Mouse (Mus musculus): ENCODE measurements around the gene Itpkb. TPM values are rescaled to one million over a fixed set of nuclear protein-coding genes. Genes with fewer than 3 reads are reported as not detected.
"Not testable (repeated sequence)": the region's sequence is repeated elsewhere in the genome, so short reads cannot be mapped to it uniquely, and the experiment has no call there.

Gene Itpkb
- polyA plus RNA-seq, 1 experiment from 2014 or later: 1.4 TPM

DNA sequence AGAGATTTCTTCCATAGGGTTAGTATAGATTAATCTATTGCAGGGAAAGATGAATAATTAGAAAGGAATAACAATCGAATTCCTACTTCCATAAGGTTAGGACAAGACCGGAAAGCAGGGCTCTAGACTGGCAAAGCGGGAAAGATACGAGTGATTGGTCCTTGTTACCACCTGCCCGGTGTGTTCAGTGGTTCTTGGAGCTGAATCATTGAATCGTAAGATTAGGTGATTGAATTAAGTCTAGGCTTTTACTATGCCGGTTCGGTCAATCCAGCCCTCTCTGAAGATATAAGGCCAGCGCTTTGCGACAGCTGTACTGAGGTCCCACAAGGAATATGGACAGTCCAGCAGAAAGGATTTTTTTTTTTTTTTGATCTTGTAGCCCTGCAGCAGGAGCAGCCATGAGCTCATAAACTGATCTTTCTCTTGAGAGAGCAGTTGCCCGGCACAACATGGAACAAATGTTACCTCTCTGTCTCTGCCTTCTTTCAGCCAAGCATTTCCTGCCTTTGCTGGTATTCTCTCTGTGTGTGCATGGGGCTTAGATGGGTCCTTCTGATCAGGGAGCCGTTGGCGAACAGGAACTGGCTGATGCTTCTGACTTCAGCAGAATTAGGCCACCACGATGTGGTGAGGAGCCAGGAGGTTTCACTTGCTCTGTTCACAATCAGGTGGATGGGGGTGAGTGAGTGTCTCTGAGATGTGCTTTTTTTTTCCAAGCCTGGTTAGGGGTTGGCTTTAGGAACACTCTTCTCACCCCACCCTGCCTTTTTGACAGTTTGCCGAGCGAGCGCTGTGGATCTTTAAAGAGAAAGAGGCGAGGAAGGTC is 35.9 kb downstream of the Itpkb start:
- Histone ChIP-seq H3K4me2 (ENCODE audit: low read depth, low read length) (peak overlapping the region; percentile 72; the same call in 1 of the 2 replicates), H3K9me3 (replicated peaks; ENCODE audit: control insufficient read depth, low read length) (no peaks in the 10 kb centered on the region), H3K4me3 (ENCODE audit: low read depth, low read length) (no peak overlapping the region), H3K9ac (ENCODE audit: low read depth, low read length) (no peak overlapping the region), H3K27me3 (ENCODE audit: control insufficient read depth, insufficient read depth, low read depth, low read length) (peaks cover 3% of the 10 kb centered on the region; the same call in 1 of the 2 replicates), H3K27ac (ENCODE audit: low read length) (no peak overlapping the region), H3K4me1 (ENCODE audit: control insufficient read depth, low read depth, low read length) (peaks cover 15% of the 10 kb centered on the region), H3K36me3 (ENCODE audit: control insufficient read depth, insufficient read depth) (no peaks in the 10 kb centered on the region)
- no peak for ATAC-seq (ENCODE audit: low read depth)
- WGBS (ENCODE audit: insufficient replicate concordance): 49% methylated on average over 18 of the region's 18 CpGs

DNA sequence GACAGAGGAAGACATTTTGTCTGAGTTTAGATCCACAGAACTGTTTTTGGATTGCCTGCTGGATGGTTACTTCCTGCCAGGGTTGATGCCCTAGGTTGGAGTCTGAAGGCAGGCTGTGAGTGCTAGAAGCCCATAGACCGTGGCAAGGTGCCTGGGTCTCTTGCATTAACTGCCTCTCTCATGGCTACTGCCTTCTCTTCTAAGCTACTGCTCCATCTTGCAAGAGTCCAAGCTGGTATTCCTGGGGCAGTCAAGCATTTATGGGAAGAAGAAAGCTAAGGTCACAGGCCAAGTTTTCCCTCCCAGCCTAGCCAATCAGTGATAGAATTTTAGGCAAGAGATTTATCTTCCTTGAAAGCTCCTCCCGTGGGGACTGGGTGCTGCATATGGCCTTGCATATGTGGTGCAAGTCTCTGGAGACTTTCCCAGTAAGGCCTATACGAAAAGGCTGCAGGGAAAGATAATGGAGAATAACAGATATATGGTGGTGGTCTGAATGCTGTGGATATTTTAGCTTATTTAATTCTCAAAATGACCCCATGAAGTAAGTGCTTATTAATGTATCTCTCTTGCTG is 36.8 kb downstream of the Itpkb start:
- no peaks in the 10 kb centered on the region for H3K9me3 ChIP-seq (replicated peaks; ENCODE audit: control insufficient read depth, low read length)
- H3K9ac ChIP-seq (ENCODE audit: low read depth, low read length): no peak overlapping the region
- H3K27ac ChIP-seq (ENCODE audit: low read length): no peak overlapping the region
- WGBS (ENCODE audit: insufficient replicate concordance): 51% methylated on average over 3 of the region's 3 CpGs
- no peak overlapping the region for H3K4me2 ChIP-seq (ENCODE audit: low read depth, low read length)
- no peaks in the 10 kb centered on the region for H3K36me3 ChIP-seq (ENCODE audit: control insufficient read depth, insufficient read depth)
- no peak overlapping the region for H3K4me3 ChIP-seq (ENCODE audit: low read depth, low read length)
- ATAC-seq (ENCODE audit: low read depth): no peak
- H3K4me1 ChIP-seq (ENCODE audit: control insufficient read depth, low read depth, low read length): peaks cover 15% of the 10 kb centered on the region
- peaks cover 3% of the 10 kb centered on the region; the same call in 1 of the 2 replicates for H3K27me3 ChIP-seq (ENCODE audit: control insufficient read depth, insufficient read depth, low read depth, low read length)

- Histone ChIP-seq H3K27ac (ENCODE audit: low read length) (no peak overlapping the region), H3K9ac (ENCODE audit: low read depth, low read length) (no peak overlapping the region), H3K27me3 (ENCODE audit: control insufficient read depth, insufficient read depth, low read depth, low read length) (peaks cover 3% of the 10 kb centered on the region; the same call in 1 of the 2 replicates), H3K4me1 (ENCODE audit: control insufficient read depth, low read depth, low read length) (peaks cover 15% of the 10 kb centered on the region), H3K4me2 (ENCODE audit: low read depth, low read length) (no peak overlapping the region), H3K36me3 (ENCODE audit: control insufficient read depth, insufficient read depth) (no peaks in the 10 kb centered on the region), H3K9me3 (replicated peaks; ENCODE audit: control insufficient read depth, low read length) (no peaks in the 10 kb centered on the region), H3K4me3 (ENCODE audit: low read depth, low read length) (no peak overlapping the region)
- no peak for ATAC-seq (ENCODE audit: low read depth)
- 54% methylated on average over 3 of the region's 3 CpGs for WGBS (ENCODE audit: insufficient replicate concordance)
Measured at GRCm38 (mm10) chr1:180367626-180368025, 37.3 kb downstream of the Itpkb start.

GRCm38 (mm10) chr1:180368112-180368511 is 37.8 kb downstream of the Itpkb start:
- no peak overlapping the region for H3K4me3 ChIP-seq (ENCODE audit: low read depth, low read length)
- H3K36me3 ChIP-seq (ENCODE audit: control insufficient read depth, insufficient read depth): no peaks in the 10 kb centered on the region
- H3K9me3 ChIP-seq (replicated peaks; ENCODE audit: control insufficient read depth, low read length): no peaks in the 10 kb centered on the region
- ATAC-seq (ENCODE audit: low read depth): no peak
- H3K4me2 ChIP-seq (ENCODE audit: low read depth, low read length): no peak overlapping the region
- no peak overlapping the region for H3K27ac ChIP-seq (ENCODE audit: low read length)
- H3K4me1 ChIP-seq (ENCODE audit: control insufficient read depth, low read depth, low read length): peaks cover 13% of the 10 kb centered on the region
- peaks cover 3% of the 10 kb centered on the region; the same call in 1 of the 2 replicates for H3K27me3 ChIP-seq (ENCODE audit: control insufficient read depth, insufficient read depth, low read depth, low read length)
- WGBS (ENCODE audit: insufficient replicate concordance): 74% methylated on average over 7 of the region's 7 CpGs
- no peak overlapping the region for H3K9ac ChIP-seq (ENCODE audit: low read depth, low read length)

GRCm38 (mm10) chr1:180368646-180369045 is 38.4 kb downstream of the Itpkb start:
- Histone ChIP-seq H3K27ac (ENCODE audit: low read length) (no peak overlapping the region), H3K4me3 (ENCODE audit: low read depth, low read length) (no peak overlapping the region), H3K9me3 (replicated peaks; ENCODE audit: control insufficient read depth, low read length) (no peaks in the 10 kb centered on the region), H3K27me3 (ENCODE audit: control insufficient read depth, insufficient read depth, low read depth, low read length) (peaks cover 3% of the 10 kb centered on the region; the same call in 1 of the 2 replicates), H3K36me3 (ENCODE audit: control insufficient read depth, insufficient read depth) (no peaks in the 10 kb centered on the region), H3K4me1 (ENCODE audit: control insufficient read depth, low read depth, low read length) (peaks cover 11% of the 10 kb centered on the region), H3K4me2 (ENCODE audit: low read depth, low read length) (no peak overlapping the region), H3K9ac (ENCODE audit: low read depth, low read length) (no peak overlapping the region)
- 53% methylated on average over 9 of the region's 9 CpGs for WGBS (ENCODE audit: insufficient replicate concordance)
- ATAC-seq (ENCODE audit: low read depth): no peak

DNA sequence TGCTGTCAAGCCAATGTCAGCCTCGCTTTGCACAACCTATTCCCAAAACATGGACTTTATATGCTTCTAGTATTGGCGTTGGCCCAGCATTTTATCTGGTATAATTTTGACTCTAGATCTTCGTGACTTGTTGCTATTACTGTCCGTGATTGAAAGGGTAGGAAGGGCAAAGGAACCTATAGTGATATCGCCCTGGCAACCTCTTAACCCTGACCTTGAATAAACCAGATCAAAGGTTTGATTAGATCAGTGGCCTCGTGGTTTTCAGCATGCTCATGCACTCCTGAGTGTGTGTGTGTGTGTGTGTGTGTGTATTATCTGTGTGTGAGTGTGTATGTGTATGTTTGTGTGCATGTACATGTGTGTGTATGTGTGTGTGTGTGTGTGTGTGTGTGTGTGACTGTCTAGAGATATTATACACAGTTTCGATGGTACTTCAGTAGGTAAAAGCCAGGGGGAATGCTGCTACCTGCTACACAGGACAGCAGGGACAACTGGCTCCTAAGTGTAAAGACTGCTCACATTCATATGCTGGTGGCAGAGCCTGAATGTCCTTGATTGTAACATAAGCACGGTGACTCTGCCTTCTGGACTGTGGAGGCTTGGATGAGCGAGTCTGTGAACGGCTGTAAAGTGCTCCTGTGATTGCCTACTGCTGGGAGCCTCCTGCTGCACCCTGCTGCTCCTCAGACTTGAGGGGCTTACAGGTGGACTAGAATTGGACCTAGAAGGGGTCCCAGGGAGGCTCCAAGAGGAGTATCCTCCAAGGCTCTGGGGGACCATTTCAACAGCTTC is 40.8 kb downstream of the Itpkb start:
- Histone ChIP-seq H3K9ac (ENCODE audit: low read depth, low read length) (no peak overlapping the region), H3K4me1 (ENCODE audit: control insufficient read depth, low read depth, low read length) (peaks cover 1% of the 10 kb centered on the region), H3K27me3 (ENCODE audit: control insufficient read depth, insufficient read depth, low read depth, low read length) (peaks cover 2% of the 10 kb centered on the region; the same call in 1 of the 2 replicates), H3K27ac (ENCODE audit: low read length) (no peak overlapping the region), H3K9me3 (replicated peaks; ENCODE audit: control insufficient read depth, low read length) (no peaks in the 10 kb centered on the region), H3K4me3 (ENCODE audit: low read depth, low read length) (no peak overlapping the region), H3K36me3 (ENCODE audit: control insufficient read depth, insufficient read depth) (no peaks in the 10 kb centered on the region), H3K4me2 (ENCODE audit: low read depth, low read length) (no peak overlapping the region)
- 52% methylated on average over 10 of the region's 10 CpGs for WGBS (ENCODE audit: insufficient replicate concordance)
- no peak for ATAC-seq (ENCODE audit: low read depth)

DNA sequence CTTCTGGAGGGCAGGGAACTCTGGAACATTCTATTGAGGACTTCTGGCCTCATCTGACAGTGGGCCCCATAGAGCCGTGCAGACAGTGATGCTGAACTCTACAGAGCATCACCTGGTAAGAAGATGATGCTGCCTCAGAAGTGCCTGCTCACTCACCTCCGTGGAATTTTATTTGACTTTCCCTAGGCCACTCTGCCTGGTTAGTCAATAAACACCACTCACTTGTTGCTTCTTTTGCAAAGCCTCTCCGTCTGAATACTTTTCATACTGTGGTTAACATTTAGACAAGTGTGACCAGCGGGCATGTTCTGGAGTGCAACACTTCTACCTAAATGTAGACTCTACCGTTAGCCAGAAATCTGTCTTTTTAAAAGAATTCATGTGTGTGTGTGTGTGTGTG is 42.0 kb downstream of the Itpkb start:
- not testable (repeated sequence) for H3K27me3 ChIP-seq (ENCODE audit: control insufficient read depth, insufficient read depth, low read depth, low read length); H3K4me2 ChIP-seq (ENCODE audit: low read depth, low read length); ATAC-seq (ENCODE audit: low read depth); H3K27ac ChIP-seq (ENCODE audit: low read length); H3K36me3 ChIP-seq (ENCODE audit: control insufficient read depth, insufficient read depth); H3K9ac ChIP-seq (ENCODE audit: low read depth, low read length); H3K9me3 ChIP-seq (replicated peaks; ENCODE audit: control insufficient read depth, low read length); H3K4me1 ChIP-seq (ENCODE audit: control insufficient read depth, low read depth, low read length); H3K4me3 ChIP-seq (ENCODE audit: low read depth, low read length)
- 62% methylated on average over 5 of the region's 5 CpGs for WGBS (ENCODE audit: insufficient replicate concordance)

DNA sequence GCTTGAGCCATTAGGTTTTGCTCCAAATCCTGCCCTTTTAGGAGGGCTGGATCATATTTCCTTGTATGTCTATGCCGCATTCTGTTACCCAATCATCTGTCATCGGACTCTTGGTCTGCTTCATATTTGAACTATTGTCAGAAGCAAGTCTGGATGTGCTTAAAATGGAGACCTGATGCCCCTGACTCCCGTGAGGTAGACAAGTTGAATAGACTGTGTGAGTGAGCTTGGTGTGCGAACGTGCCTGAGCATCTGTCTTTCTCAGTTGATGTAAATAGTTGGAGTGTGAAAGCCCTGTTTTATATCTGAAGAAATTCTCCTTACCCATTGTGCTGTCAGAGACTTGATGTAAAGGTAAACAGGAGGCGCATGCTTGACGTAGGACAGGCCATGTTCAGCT is 46.3 kb downstream of the Itpkb start:
- H3K9ac ChIP-seq (ENCODE audit: low read depth, low read length): no peak overlapping the region
- H3K4me1 ChIP-seq (ENCODE audit: control insufficient read depth, low read depth, low read length): peaks cover 4% of the 10 kb centered on the region; the same call in 1 of the 2 replicates
- no peaks in the 10 kb centered on the region for H3K9me3 ChIP-seq (replicated peaks; ENCODE audit: control insufficient read depth, low read length)
- no peak overlapping the region for H3K4me3 ChIP-seq (ENCODE audit: low read depth, low read length)
- no peaks in the 10 kb centered on the region for H3K36me3 ChIP-seq (ENCODE audit: control insufficient read depth, insufficient read depth)
- no peak overlapping the region for H3K4me2 ChIP-seq (ENCODE audit: low read depth, low read length)
- 64% methylated on average over 7 of the region's 7 CpGs for WGBS (ENCODE audit: insufficient replicate concordance)
- H3K27me3 ChIP-seq (ENCODE audit: control insufficient read depth, insufficient read depth, low read depth, low read length): no peaks in the 10 kb centered on the region
- no peak for ATAC-seq (ENCODE audit: low read depth)
- no peak overlapping the region for H3K27ac ChIP-seq (ENCODE audit: low read length)
